Mouse (Mus musculus): ENCODE data around the gene Clec4b1.
"Not testable (repeated sequence)": the region's sequence is repeated elsewhere in the genome, so short reads cannot be mapped to it uniquely, and the experiment has no call there.

The Clec4b1 gene

GRCm38 (mm10) chr6:123049742-123050372 lies at the start of gene Clec4b1:
TSS of gene Clec4b1 (plus strand) at chr6:123049962.
- no peak for DNase-seq (ENCODE audit: low spot score)

GRCm38 (mm10) chr6:123004696-123005095 lies 45.1 kb upstream of the Clec4b1 start:
- not testable (repeated sequence) for DNase-seq (ENCODE audit: low spot score)

- DNase-seq (ENCODE audit: low spot score) = no peak
Measured at GRCm38 (mm10) chr6:123005591-123005990, 44.2 kb upstream of the Clec4b1 start.

DNA sequence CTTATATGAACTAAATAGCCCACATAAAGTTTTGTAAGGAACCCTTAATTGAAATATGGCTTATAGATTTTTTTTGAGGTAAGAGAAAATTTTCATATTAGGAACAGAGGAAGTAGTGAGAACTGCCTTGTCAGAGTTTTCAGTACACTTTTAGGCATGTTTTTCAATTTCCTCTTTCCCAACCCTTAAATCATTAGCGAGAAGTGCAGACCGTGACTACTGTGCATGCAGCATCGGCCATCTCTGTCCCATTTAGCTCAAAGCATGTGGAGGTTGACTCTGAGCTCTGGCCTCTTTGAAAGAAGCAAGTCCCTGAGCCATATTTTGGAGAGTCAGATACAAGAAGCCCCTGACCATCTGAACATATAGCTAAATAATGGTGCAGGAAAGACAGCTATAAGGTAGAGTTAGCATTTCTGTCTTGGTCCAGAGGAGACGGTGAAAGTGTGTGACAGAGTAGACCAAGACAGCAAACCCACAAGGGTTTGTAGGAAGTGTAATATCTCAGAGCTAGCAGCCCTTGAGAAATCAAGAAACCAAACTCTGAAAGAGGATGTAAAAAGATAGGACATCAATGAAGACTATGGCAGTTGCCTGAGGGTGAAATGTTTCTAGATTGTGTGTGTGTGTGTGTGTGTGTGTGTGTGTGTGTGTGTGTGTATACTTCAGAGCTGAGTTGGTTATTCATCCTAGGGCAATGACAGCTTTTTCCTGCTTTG lies 45.5 kb downstream of the Clec4b1 start:
- DNase-seq (ENCODE audit: low spot score) = no peak

GRCm38 (mm10) chr6:123106128-123106527 lies 56.4 kb downstream of the Clec4b1 start, which contains the start of gene Clec4a2:
TSS of gene Clec4a2 (plus strand) at chr6:123106428.
- not testable (repeated sequence) for DNase-seq (ENCODE audit: low spot score)
